Mouse (Mus musculus): ENCODE data around the gene Camta1. TPM values are rescaled to one million over a fixed set of nuclear protein-coding genes. Genes with fewer than 3 reads are reported as not detected.
A peak's percentile ranks its signal among the peaks of the same experiment; 100 is the strongest.

Gene Camta1
- polyA plus RNA-seq, 1 experiment from 2014 or later = 137 TPM

- no peak overlapping the region for H3K4me2 ChIP-seq
- 88% methylated on average over 3 of the region's 3 CpGs for WGBS (ENCODE audit: insufficient replicate concordance)
- H3K4me1 ChIP-seq (ENCODE audit: control insufficient read depth, insufficient read depth, low read length) = peaks cover 11% of the 10 kb centered on the region; the same call in 1 of the 2 replicates
- H3K27me3 ChIP-seq (ENCODE audit: control insufficient read depth, insufficient read depth, low read length) = no peaks in the 10 kb centered on the region
- no peak overlapping the region for H3K4me3 ChIP-seq (ENCODE audit: low read depth, low read length)
- H3K36me3 ChIP-seq (ENCODE audit: control insufficient read depth, insufficient read depth, low read length) = 0 out of 2 replicates have a peak, but pooled peaks cover 4% of the 10 kb centered on the region
- ATAC-seq (replicated peaks; ENCODE audit: insufficient number of reproducible peaks, low FRiP score, low TSS enrichment) = no peak
- H3K9me3 ChIP-seq (replicated peaks; ENCODE audit: control insufficient read depth, low read length) = no peaks in the 10 kb centered on the region
- no peak overlapping the region for H3K27ac ChIP-seq (ENCODE audit: low read depth, low read length)
- no peak overlapping the region for H3K9ac ChIP-seq (ENCODE audit: low read depth, low read length)
These were observed 815.2 kb downstream of the Camta1 start for GRCm38 (mm10) chr4:151046524-151046923.

- Histone ChIP-seq H3K9ac (ENCODE audit: low read depth, low read length) (no peak overlapping the region), H3K4me1 (ENCODE audit: control insufficient read depth, insufficient read depth, low read length) (peaks cover 11% of the 10 kb centered on the region; the same call in 1 of the 2 replicates), H3K27me3 (ENCODE audit: control insufficient read depth, insufficient read depth, low read length) (no peaks in the 10 kb centered on the region), H3K4me2 (peak overlapping the region; percentile 99), H3K9me3 (replicated peaks; ENCODE audit: control insufficient read depth, low read length) (no peaks in the 10 kb centered on the region), H3K27ac (ENCODE audit: low read depth, low read length) (no peak overlapping the region), H3K36me3 (ENCODE audit: control insufficient read depth, insufficient read depth, low read length) (no peaks in the 10 kb centered on the region), H3K4me3 (ENCODE audit: low read depth, low read length) (peak overlapping the region; percentile 67)
- 5% methylated on average over 21 of the region's 21 CpGs for WGBS (ENCODE audit: insufficient replicate concordance)
- ATAC-seq (replicated peaks; ENCODE audit: insufficient number of reproducible peaks, low FRiP score, low TSS enrichment) = no peak; the same call in 1 of the 2 replicates
These were observed 816.6 kb downstream of the Camta1 start for GRCm38 (mm10) chr4:151044944-151045570.

GRCm38 (mm10) chr4:151044037-151044943 lies 817.4 kb downstream of the Camta1 start, which contains the start of gene Per3:
Gene Per3 (minus strand): TSS chr4:151044665.
- Histone ChIP-seq H3K4me1 (ENCODE audit: control insufficient read depth, insufficient read depth, low read length) (peaks cover 11% of the 10 kb centered on the region; the same call in 1 of the 2 replicates), H3K4me2 (peak within 1 kb of the TSS; percentile 99), H3K4me3 (ENCODE audit: low read depth, low read length) (peak within 1 kb of the TSS; percentile 67), H3K9ac (ENCODE audit: low read depth, low read length) (peak within 1 kb of the TSS; percentile 74), H3K9me3 (replicated peaks; ENCODE audit: control insufficient read depth, low read length) (no peaks in the 10 kb centered on the region), H3K27ac (ENCODE audit: low read depth, low read length) (peak within 1 kb of the TSS; percentile 64), H3K36me3 (ENCODE audit: control insufficient read depth, insufficient read depth, low read length) (no peaks in the 10 kb centered on the region), H3K27me3 (ENCODE audit: control insufficient read depth, insufficient read depth, low read length) (no peaks in the 10 kb centered on the region)
- peak; percentile 97 for ATAC-seq (replicated peaks; ENCODE audit: insufficient number of reproducible peaks, low FRiP score, low TSS enrichment)
- under 1% methylated on average over 63 of the region's 79 CpGs for WGBS (ENCODE audit: insufficient replicate concordance)

- H3K4me2 ChIP-seq = peak overlapping the region; percentile 99
- H3K9me3 ChIP-seq (replicated peaks; ENCODE audit: control insufficient read depth, low read length) = no peaks in the 10 kb centered on the region
- no peak for ATAC-seq (replicated peaks; ENCODE audit: insufficient number of reproducible peaks, low FRiP score, low TSS enrichment)
- no peaks in the 10 kb centered on the region for H3K36me3 ChIP-seq (ENCODE audit: control insufficient read depth, insufficient read depth, low read length)
- peaks cover 11% of the 10 kb centered on the region; the same call in 1 of the 2 replicates for H3K4me1 ChIP-seq (ENCODE audit: control insufficient read depth, insufficient read depth, low read length)
- peak overlapping the region; percentile 74; the same call in 1 of the 2 replicates for H3K9ac ChIP-seq (ENCODE audit: low read depth, low read length)
- peak overlapping the region; percentile 67 for H3K4me3 ChIP-seq (ENCODE audit: low read depth, low read length)
- no peaks in the 10 kb centered on the region for H3K27me3 ChIP-seq (ENCODE audit: control insufficient read depth, insufficient read depth, low read length)
- 61% methylated on average over 5 of the region's 5 CpGs for whole genome bisulfite sequencing (ENCODE audit: insufficient replicate concordance)
- H3K27ac ChIP-seq (ENCODE audit: low read depth, low read length) = no peak overlapping the region
These were observed 818.4 kb downstream of the Camta1 start for GRCm38 (mm10) chr4:151043281-151043680.

GRCm38 (mm10) chr4:151041506-151041905 lies 820.2 kb downstream of the Camta1 start:
- Histone ChIP-seq H3K4me3 (ENCODE audit: low read depth, low read length) (no peak overlapping the region), H3K9me3 (replicated peaks; ENCODE audit: control insufficient read depth, low read length) (no peaks in the 10 kb centered on the region), H3K27me3 (ENCODE audit: control insufficient read depth, insufficient read depth, low read length) (no peaks in the 10 kb centered on the region), H3K4me2 (no peak overlapping the region), H3K4me1 (ENCODE audit: control insufficient read depth, insufficient read depth, low read length) (peaks cover 11% of the 10 kb centered on the region; the same call in 1 of the 2 replicates), H3K27ac (ENCODE audit: low read depth, low read length) (no peak overlapping the region), H3K9ac (ENCODE audit: low read depth, low read length) (no peak overlapping the region), H3K36me3 (ENCODE audit: control insufficient read depth, insufficient read depth, low read length) (no peaks in the 10 kb centered on the region)
- ATAC-seq (replicated peaks; ENCODE audit: insufficient number of reproducible peaks, low FRiP score, low TSS enrichment) = no peak
- WGBS (ENCODE audit: insufficient replicate concordance) = 66% methylated on average over 5 of the region's 5 CpGs

- no peak for ATAC-seq (replicated peaks; ENCODE audit: insufficient number of reproducible peaks, low FRiP score, low TSS enrichment)
- H3K9me3 ChIP-seq (replicated peaks; ENCODE audit: control insufficient read depth, low read length) = no peaks in the 10 kb centered on the region
- no peaks in the 10 kb centered on the region for H3K4me1 ChIP-seq (ENCODE audit: control insufficient read depth, insufficient read depth, low read length)
- no peaks in the 10 kb centered on the region for H3K27me3 ChIP-seq (ENCODE audit: control insufficient read depth, insufficient read depth, low read length)
- WGBS (ENCODE audit: insufficient replicate concordance) = 83% methylated on average over 11 of the region's 11 CpGs
- H3K9ac ChIP-seq (ENCODE audit: low read depth, low read length) = no peak overlapping the region
- no peak overlapping the region for H3K4me2 ChIP-seq
- no peak overlapping the region for H3K4me3 ChIP-seq (ENCODE audit: low read depth, low read length)
- no peak overlapping the region for H3K27ac ChIP-seq (ENCODE audit: low read depth, low read length)
- H3K36me3 ChIP-seq (ENCODE audit: control insufficient read depth, insufficient read depth, low read length) = 0 out of 2 replicates have a peak, but pooled peaks cover 2% of the 10 kb centered on the region
These were observed 823.9 kb downstream of the Camta1 start for GRCm38 (mm10) chr4:151037800-151038199.

GRCm38 (mm10) chr4:151036521-151036920 lies 825.2 kb downstream of the Camta1 start:
- 79% methylated on average over 7 of the region's 7 CpGs for WGBS (ENCODE audit: insufficient replicate concordance)
- H3K4me1 ChIP-seq (ENCODE audit: control insufficient read depth, insufficient read depth, low read length) = no peaks in the 10 kb centered on the region
- H3K36me3 ChIP-seq (ENCODE audit: control insufficient read depth, insufficient read depth, low read length) = 0 out of 2 replicates have a peak, but pooled peaks cover 2% of the 10 kb centered on the region
- ATAC-seq (replicated peaks; ENCODE audit: insufficient number of reproducible peaks, low FRiP score, low TSS enrichment) = no peak
- no peaks in the 10 kb centered on the region for H3K27me3 ChIP-seq (ENCODE audit: control insufficient read depth, insufficient read depth, low read length)
- no peak overlapping the region for H3K4me2 ChIP-seq
- H3K4me3 ChIP-seq (ENCODE audit: low read depth, low read length) = no peak overlapping the region
- H3K27ac ChIP-seq (ENCODE audit: low read depth, low read length) = no peak overlapping the region
- H3K9me3 ChIP-seq (replicated peaks; ENCODE audit: control insufficient read depth, low read length) = no peaks in the 10 kb centered on the region
- no peak overlapping the region for H3K9ac ChIP-seq (ENCODE audit: low read depth, low read length)

- H3K27ac ChIP-seq (ENCODE audit: low read depth, low read length) = no peak overlapping the region
- H3K9me3 ChIP-seq (replicated peaks; ENCODE audit: control insufficient read depth, low read length) = no peaks in the 10 kb centered on the region
- ATAC-seq (replicated peaks; ENCODE audit: insufficient number of reproducible peaks, low FRiP score, low TSS enrichment) = no peak
- no peaks in the 10 kb centered on the region for H3K36me3 ChIP-seq (ENCODE audit: control insufficient read depth, insufficient read depth, low read length)
- no peaks in the 10 kb centered on the region for H3K4me1 ChIP-seq (ENCODE audit: control insufficient read depth, insufficient read depth, low read length)
- 55% methylated on average over 6 of the region's 6 CpGs for WGBS (ENCODE audit: insufficient replicate concordance)
- no peak overlapping the region for H3K4me2 ChIP-seq
- no peaks in the 10 kb centered on the region for H3K27me3 ChIP-seq (ENCODE audit: control insufficient read depth, insufficient read depth, low read length)
- H3K9ac ChIP-seq (ENCODE audit: low read depth, low read length) = no peak overlapping the region
- H3K4me3 ChIP-seq (ENCODE audit: low read depth, low read length) = no peak overlapping the region
These were observed 834.7 kb downstream of the Camta1 start for GRCm38 (mm10) chr4:151027001-151027400.
